Mouse (Mus musculus) left cerebral cortex, postnatal 4 days (tissue): ENCODE measurements around the gene Ggnbp2. TPM values are rescaled to one million over a fixed set of nuclear protein-coding genes. Genes with fewer than 3 reads are reported as not detected.

ENCODE experiments used
- microRNA-seq: library from miRNA; unstranded; fragments of <30 nt; microRNA quantifications from one replicate; pipeline ENCODE4 v1.2.0, GENCODE M21; 2022
- total RNA-seq, 2 experiments: library from RNA; stranded (reverse); gene quantifications; 2 replicates each; pipeline ENCODE4 v1.2.3; 2021

Ggnbp2 gene
- total RNA-seq, 2 experiments from 2014 or later: 86.9 to 100 TPM

Small RNA genes within 50 kb of the gene (microRNA-seq; reads per million reads assigned to microRNA genes)
- not detected for gene Gm23564

Other genes with a start within 250 kb of the Ggnbp2 start
- 10 to 100 TPM; 15.6 to 24.5 TPM for gene Mrm1, start 51.3 kb downstream of the Ggnbp2 start, total RNA-seq
- gene Dhrs11, start 41.8 kb downstream of the Ggnbp2 start, total RNA-seq: 1 to 10 TPM; 5.9 to 6.8 TPM
- 10 to 100 TPM; 20.0 to 21.1 TPM for gene Myo19, start 9.3 kb upstream of the Ggnbp2 start, total RNA-seq
- gene Pigw, start 9.5 kb upstream of the Ggnbp2 start, total RNA-seq: 10 to 100 TPM; 11.2 to 12.0 TPM
- 10 to 100 TPM; 24.8 to 30.7 TPM for gene Znhit3, start 45.5 kb upstream of the Ggnbp2 start, total RNA-seq
- 10 to 100 TPM; 21.7 to 23.2 TPM for gene Car4, start 87.0 kb upstream of the Ggnbp2 start, total RNA-seq